ENCODE assay signal across 8 mouse cellular contexts in genomic region chr11:85261192-85261591, GRCm38 (mm10). TPM values are rescaled to one million over a fixed set of nuclear protein-coding genes. Genes with fewer than 3 reads are reported as not detected.
DNase-seq lines count a peak whose midpoint lies in the region; ATAC-seq and TF ChIP-seq lines count a peak whose summit lies in the region.

No protein-coding gene starts in this region.

- peak; percentile 68 for TF ChIP-seq CTCF in midbrain, postnatal 0 days (IDR thresholded peaks at IDR 0.05)

- no peaks in the 10 kb centered on the region for H3K27me3 ChIP-seq in forebrain, embryonic 10.5 days (ENCODE audit: poor library complexity, severe bottlenecking)
- no peaks in the 10 kb centered on the region for H3K27me3 ChIP-seq in forebrain, embryonic 15.5 days
- H3K27me3 ChIP-seq in midbrain, postnatal 0 days (ENCODE audit: insufficient read depth, low read length), result no peaks in the 10 kb centered on the region

- H3K9me3 ChIP-seq in forebrain, embryonic 10.5 days, result no peaks in the 10 kb centered on the region
- H3K9me3 ChIP-seq in forebrain, embryonic 15.5 days, result no peaks in the 10 kb centered on the region
- H3K9me3 ChIP-seq in midbrain, postnatal 0 days (ENCODE audit: low read length), result no peaks in the 10 kb centered on the region

- H3K27ac ChIP-seq in forebrain, embryonic 10.5 days, result no peak overlapping the region
- H3K27ac ChIP-seq in forebrain, embryonic 15.5 days (replicated peaks), result no peak overlapping the region
- no peak overlapping the region for H3K27ac ChIP-seq in midbrain, postnatal 0 days (ENCODE audit: low read depth, low read length)

- no peak overlapping the region for H3K4me3 ChIP-seq in forebrain, embryonic 10.5 days
- no peak overlapping the region for H3K4me3 ChIP-seq in forebrain, embryonic 15.5 days
- H3K4me3 ChIP-seq in midbrain, postnatal 0 days (ENCODE audit: low read depth, low read length), result no peak overlapping the region

- H3K4me1 ChIP-seq in forebrain, embryonic 10.5 days, result no peaks in the 10 kb centered on the region
- H3K4me1 ChIP-seq in forebrain, embryonic 15.5 days, result no peaks in the 10 kb centered on the region
- no peaks in the 10 kb centered on the region for H3K4me1 ChIP-seq in midbrain, postnatal 0 days (ENCODE audit: insufficient read depth, low read length)

- peak; percentile 71 for DNase-seq in forebrain, embryonic 10.5 days (ENCODE audit: extremely low spot score, low spot score)
- DNase-seq in MN1 (ENCODE audit: low spot score), result peak; percentile 68
- DNase-seq in cerebellum, adult 8-10 months, result peak; percentile 73
- DNase-seq in gastrocnemius, postnatal 4 days (ENCODE audit: low spot score in 2 of 2), result peak; percentile 52 to 72
- DNase-seq in layer of hippocampus, postnatal 25 days (ENCODE audit: extremely low spot score in 1 of 2, low spot score in 1 of 2), result peak; percentile 43 to 90
- DNase-seq in midbrain, postnatal 0 days (ENCODE audit: low spot score), result peak; percentile 49
- DNase-seq in spleen, postnatal 4 days (ENCODE audit: low spot score in 2 of 2), result peak; percentile 76 to 93

- no peaks in the 10 kb centered on the region for H3K36me3 ChIP-seq in forebrain, embryonic 10.5 days (replicated peaks)
- H3K36me3 ChIP-seq in forebrain, embryonic 15.5 days, result no peaks in the 10 kb centered on the region
- H3K36me3 ChIP-seq in midbrain, postnatal 0 days (ENCODE audit: insufficient read depth, low read length), result no peaks in the 10 kb centered on the region

- no peak overlapping the region for H3K9ac ChIP-seq in forebrain, embryonic 15.5 days (replicated peaks)
- no peak overlapping the region for H3K9ac ChIP-seq in midbrain, postnatal 0 days (replicated peaks; ENCODE audit: low read length, poor library complexity, severe bottlenecking)

- no peak for ATAC-seq in forebrain, embryonic 15.5 days (replicated peaks)
- ATAC-seq in midbrain, postnatal 0 days (ENCODE audit: low FRiP score), result no peak

- no peak overlapping the region for H3K4me2 ChIP-seq in forebrain, embryonic 15.5 days (replicated peaks)
- H3K4me2 ChIP-seq in midbrain, postnatal 0 days (ENCODE audit: low read depth, low read length, poor library complexity, severe bottlenecking), result no peak overlapping the region

- WGBS in forebrain, embryonic 10.5 days, result 43% methylated on average over 7 of the region's 7 CpGs
- 31% methylated on average over 7 of the region's 7 CpGs for WGBS in forebrain, embryonic 15.5 days
- WGBS in midbrain, postnatal 0 days, result 31% methylated on average over 7 of the region's 7 CpGs

RNA-seq across cellular contexts. Expression of gene Appbp2, which starts 26.3 kb away (rescaled TPM):
- 43.7 and 44.7 TPM in 2 replicates for polyA plus RNA-seq in forebrain, embryonic 10.5 days (2016; fragmentation: Nextera tagmentation; extraction: Ambion mirVana)
- 48.8 and 51.7 TPM in 2 replicates for polyA plus RNA-seq in forebrain, embryonic 15.5 days (2015; fragmentation: Nextera tagmentation; extraction: Ambion mirVana)
- 10 to 100 TPM; 27.2 to 27.4 TPM for total RNA-seq in gastrocnemius, postnatal 4 days (2021)
- 10 to 100 TPM; 52.5 to 53.4 TPM for total RNA-seq in layer of hippocampus, postnatal 25 days (2021)
- total RNA-seq in midbrain, postnatal 0 days (2014; rRNA removed), result 61.0 and 70.6 TPM in 2 replicates
- polyA plus RNA-seq in midbrain, postnatal 0 days (2015; fragmentation: Nextera tagmentation; extraction: Ambion mirVana), result 43.2 and 44.1 TPM in 2 replicates

RNA-seq across cellular contexts. Expression of gene Ppm1d, which starts 49.9 kb away (rescaled TPM):
- polyA plus RNA-seq in forebrain, embryonic 10.5 days (2016; fragmentation: Nextera tagmentation; extraction: Ambion mirVana), result 20.6 and 20.9 TPM in 2 replicates
- polyA plus RNA-seq in forebrain, embryonic 15.5 days (2015; fragmentation: Nextera tagmentation; extraction: Ambion mirVana), result 25.3 and 26.4 TPM in 2 replicates
- 10 to 100 TPM; 11.8 to 15.3 TPM for total RNA-seq in gastrocnemius, postnatal 4 days (2021)
- total RNA-seq in layer of hippocampus, postnatal 25 days (2021), result 10 to 100 TPM; 15.0 to 16.3 TPM
- 17.3 and 20.5 TPM in 2 replicates for total RNA-seq in midbrain, postnatal 0 days (2014; rRNA removed)
- 11.5 and 12.6 TPM in 2 replicates for polyA plus RNA-seq in midbrain, postnatal 0 days (2015; fragmentation: Nextera tagmentation; extraction: Ambion mirVana)
